Mouse (Mus musculus) embryonic fibroblast, embryonic 13.5 days (primary cell): ENCODE data around the gene 2310057M21Rik.

ENCODE experiments used
- CTCF ChIP-seq: IDR thresholded peaks from 2 replicates; pipeline ENCODE4 v1.5.1; 2011; ENCODE audit warnings: mild to moderate bottlenecking, control low read depth, low read length, moderate library complexity, borderline replicate concordance; ENCODE audit not compliant: insufficient read depth
- POLR2A ChIP-seq: IDR thresholded peaks from 2 replicates; pipeline ENCODE4 v1.6.1; 2011; ENCODE audit warnings: low read depth, mild to moderate bottlenecking, control low read depth, low read length, moderate library complexity

DNA sequence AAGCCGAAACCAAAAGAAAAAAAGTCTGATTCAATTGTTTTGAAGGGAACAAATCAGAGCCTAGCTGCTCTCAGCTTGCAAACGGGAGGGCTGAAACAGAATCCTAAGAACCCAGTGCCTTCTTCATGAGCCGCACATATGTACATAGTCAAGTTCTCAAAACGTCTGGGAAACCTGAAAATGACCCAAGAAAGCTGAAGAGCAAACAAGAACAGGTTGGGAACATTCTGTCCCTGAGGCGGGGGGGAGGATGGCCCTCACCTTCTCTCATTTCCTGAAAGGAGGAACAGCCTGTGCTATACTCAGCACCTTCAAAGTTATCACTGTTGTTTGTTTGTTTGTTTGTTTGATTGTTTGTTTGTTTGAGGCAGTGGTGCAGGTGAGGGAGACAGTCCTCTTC, 55.8 kb downstream of the 2310057M21Rik start:
- TF ChIP-seq CTCF (no peak), POLR2A (no peak)
